In genomic region chr14:30625131-30625807, GRCm38 (mm10) we compare ENCODE assay signal across 8 mouse cellular contexts. TPM values are rescaled to one million over a fixed set of nuclear protein-coding genes. Genes with fewer than 3 reads are reported as not detected.
DNase-seq lines count a peak whose midpoint lies in the region; ATAC-seq lines count a peak whose summit lies in the region.

No protein-coding gene starts in this region.

- under 1% methylated on average over 39 of the region's 39 CpGs for WGBS in intestine, embryonic 15.5 days
- WGBS in lung, embryonic 16.5 days: under 1% methylated on average over 39 of the region's 39 CpGs

- peak overlapping the region; percentile 40 for H3K27ac ChIP-seq in intestine, embryonic 15.5 days
- peak overlapping the region; percentile 85 for H3K27ac ChIP-seq in lung, embryonic 16.5 days (ENCODE audit: low read length)

- intact Hi-C loops in left cerebral cortex, postnatal 4 days (cut with DNase I): no loop called here
- intact Hi-C loops in left cerebral cortex, postnatal 36 days (cut with DNase I): no loop called here

- peaks cover 27% of the 10 kb centered on the region for H3K4me1 ChIP-seq in intestine, embryonic 15.5 days (replicated peaks)
- H3K4me1 ChIP-seq in lung, embryonic 16.5 days (replicated peaks; ENCODE audit: control insufficient read depth, insufficient read depth, low read length): peaks cover 29% of the 10 kb centered on the region

- H3K4me2 ChIP-seq in intestine, embryonic 15.5 days (replicated peaks): peak overlapping the region; percentile 79
- H3K4me2 ChIP-seq in lung, embryonic 16.5 days (ENCODE audit: low read depth, low read length): peak overlapping the region; percentile 88

- peak; percentile 19 for DNase-seq in left cerebral cortex, postnatal 4 days
- no peak for DNase-seq in left cerebral cortex, postnatal 36 days (ENCODE audit: low spot score in 2 of 2)
- DNase-seq in embryo, embryonic 10 days (ENCODE audit: low spot score): peak; percentile 73
- peak; percentile 62 for DNase-seq in retina, embryonic 14.5 days (ENCODE audit: low spot score)

- peak overlapping the region; percentile 84 for H3K4me3 ChIP-seq in intestine, embryonic 15.5 days (replicated peaks)
- H3K4me3 ChIP-seq in lung, embryonic 16.5 days (ENCODE audit: low read length): peak overlapping the region; percentile 71

- peak overlapping the region; percentile 74 for H3K9ac ChIP-seq in intestine, embryonic 15.5 days
- H3K9ac ChIP-seq in lung, embryonic 16.5 days (ENCODE audit: low read length): peak overlapping the region; percentile 73

- no peaks in the 10 kb centered on the region for H3K27me3 ChIP-seq in intestine, embryonic 15.5 days (replicated peaks)
- H3K27me3 ChIP-seq in lung, embryonic 16.5 days (ENCODE audit: control insufficient read depth, insufficient read depth, low read depth, low read length): no peaks in the 10 kb centered on the region

- peak; percentile 10 for ATAC-seq in granulocyte monocyte progenitor cell, adult 5-6 weeks (replicated peaks; ENCODE audit: poor library complexity, severe bottlenecking)
- ATAC-seq in intestine, embryonic 15.5 days: peak; percentile 39
- ATAC-seq in lung, embryonic 16.5 days (ENCODE audit: low read depth): peak; percentile 52
- no peak; the same call in 1 of the 2 replicates for ATAC-seq in frontal cortex, adult (ENCODE audit: low TSS enrichment)

- H3K36me3 ChIP-seq in intestine, embryonic 15.5 days: no peaks in the 10 kb centered on the region
- no peaks in the 10 kb centered on the region for H3K36me3 ChIP-seq in lung, embryonic 16.5 days (ENCODE audit: control insufficient read depth, insufficient read depth, low read length)

- H3K9me3 ChIP-seq in intestine, embryonic 15.5 days: no peaks in the 10 kb centered on the region
- H3K9me3 ChIP-seq in lung, embryonic 16.5 days (ENCODE audit: control insufficient read depth, low read length): no peaks in the 10 kb centered on the region

RNA-seq across cellular contexts. Expression of gene Prkcd, which starts 0.7 kb away (rescaled TPM):
- total RNA-seq in left cerebral cortex, postnatal 4 days (2021): 10 to 100 TPM; 39.5 to 41.4 TPM
- 10 to 100 TPM in 1 of 2 experiments, 1 to 10 TPM in 1; 9.8 to 15.4 TPM for total RNA-seq in left cerebral cortex, postnatal 36 days (2021)
- total RNA-seq in granulocyte monocyte progenitor cell, adult 5-6 weeks (2014; fragmentation: Nextera tagmentation): 158 and 179 TPM in 2 replicates
- total RNA-seq in granulocyte monocyte progenitor cell, adult 5-6 weeks (2017): 113 and 117 TPM in 2 replicates
- 57.2 and 58.3 TPM in 2 replicates for polyA plus RNA-seq in intestine, embryonic 15.5 days (2015; fragmentation: Nextera tagmentation; extraction: Ambion mirVana)
- 53.4 and 55.4 TPM in 2 replicates for polyA plus RNA-seq in lung, embryonic 16.5 days (2015; fragmentation: Nextera tagmentation; extraction: Ambion mirVana)

RNA-seq across cellular contexts. Expression of gene Rft1, which starts 28.9 kb away (rescaled TPM):
- total RNA-seq in left cerebral cortex, postnatal 4 days (2021): 10 to 100 TPM in 1 of 2 experiments, 1 to 10 TPM in 1; 8.3 to 11.9 TPM
- 10 to 100 TPM; 12.6 to 12.9 TPM for total RNA-seq in left cerebral cortex, postnatal 36 days (2021)
- total RNA-seq in granulocyte monocyte progenitor cell, adult 5-6 weeks (2014; fragmentation: Nextera tagmentation): 16.7 and 20.4 TPM in 2 replicates
- 16.9 and 21.4 TPM in 2 replicates for total RNA-seq in granulocyte monocyte progenitor cell, adult 5-6 weeks (2017)
- 12.6 and 15.0 TPM in 2 replicates for polyA plus RNA-seq in intestine, embryonic 15.5 days (2015; fragmentation: Nextera tagmentation; extraction: Ambion mirVana)
- polyA plus RNA-seq in lung, embryonic 16.5 days (2015; fragmentation: Nextera tagmentation; extraction: Ambion mirVana): 17.6 and 18.1 TPM in 2 replicates

Comparison
In these comparisons a context has a peak if more than half of its experiments do, and no peak if none do; other contexts are left out.
1. DNase-seq: peak in left cerebral cortex, postnatal 4 days (single experiment), embryo, embryonic 10 days (single experiment) and retina, embryonic 14.5 days (single experiment); none in left cerebral cortex, postnatal 36 days (0 of 2).